Mouse (Mus musculus) stomach, postnatal 0 days (tissue): Measurements from ENCODE around the gene Slc45a3. TPM values are rescaled to one million over a fixed set of nuclear protein-coding genes. Genes with fewer than 3 reads are reported as not detected.
A peak's percentile ranks its signal among the peaks of the same experiment; 100 is the strongest.

Experiments used
- ATAC-seq: fragments of 200-750 bp; cut with Nextera tagmentation; 2 replicates; pipeline ENCODE4 v1.8.0; 2017; ENCODE audit not compliant: low FRiP score, low TSS enrichment
- DNase-seq: peaks from one replicate; pipeline ENCODE4 v3.0.0-alpha.2; 2016; ENCODE audit warnings: low spot score
- H3K27ac ChIP-seq: fragments of 300-500 bp; sonication (generic); replicated peaks from 2 replicates; pipeline ENCODE4 v1.5.1; 2014; ENCODE audit warnings: mild to moderate bottlenecking, control low read depth
- H3K27me3 ChIP-seq: fragments of 300-500 bp; sonication (generic); 2 replicates; pipeline ENCODE4 v1.6.1; 2014; ENCODE audit warnings: low read length; ENCODE audit not compliant: control insufficient read depth, insufficient read depth
- H3K36me3 ChIP-seq: fragments of 300-500 bp; sonication (generic); 2 replicates; pipeline ENCODE4 v1.6.1; 2014; ENCODE audit warnings: low read length, mixed read lengths; ENCODE audit not compliant: control insufficient read depth, insufficient read depth
- H3K4me1 ChIP-seq: fragments of 300-500 bp; sonication (generic); replicated peaks from 2 replicates; pipeline ENCODE4 v1.6.1; 2014; ENCODE audit warnings: antibody characterized with exemption; ENCODE audit not compliant: control insufficient read depth, insufficient read depth
- H3K4me2 ChIP-seq: fragments of 300-500 bp; sonication (generic); replicated peaks from 2 replicates; pipeline ENCODE4 v1.6.1; 2014; ENCODE audit warnings: low read depth, mild to moderate bottlenecking, control low read depth, moderate library complexity
- H3K4me3 ChIP-seq: fragments of 300-500 bp; sonication (generic); 2 replicates; pipeline ENCODE4 v1.5.1; 2014; ENCODE audit warnings: low read depth, low read length, control low read depth
- H3K9ac ChIP-seq: fragments of 300-500 bp; sonication (generic); 2 replicates; pipeline ENCODE4 v1.6.1; 2014; ENCODE audit warnings: mild to moderate bottlenecking, low read length, control low read depth, mixed read lengths
- H3K9me3 ChIP-seq: fragments of 300-500 bp; sonication (generic); 2 replicates; pipeline ENCODE4 v1.6.1; 2016; ENCODE audit warnings: low read length; ENCODE audit not compliant: control insufficient read depth
- CTCF ChIP-seq: IDR thresholded peaks from 2 replicates; pipeline ENCODE4 v1.5.1; 2016; ENCODE audit warnings: antibody characterized with exemption, low read depth, mild to moderate bottlenecking, moderate library complexity
- EP300 ChIP-seq: optimal IDR thresholded peaks from 2 replicates; pipeline ENCODE3; 2016; ENCODE audit warnings: antibody characterized with exemption
- WGBS: fragments of 180-500 bp; shearing (Covaris S2); extraction: QIAGEN DNeasy Blood & Tissue Kit; methylation state at CpG from one replicate; pipeline ENCODE4 v1.1.7; 2014; 5-methylcytosine and 5-hydroxymethylcytosine counted together
- polyA plus RNA-seq: library from polyadenylated mRNA; unstranded; fragments of >200 nt; fragmentation: Nextera tagmentation; extraction: Ambion mirVana; gene quantifications from 2 replicates; pipeline ENCODE4 v1.2.1, GENCODE M21; 2015

The Slc45a3 gene
- polyA plus RNA-seq, 1 experiment from 2014 or later, result 18.4 TPM

- H3K27me3 ChIP-seq, result no peaks in the 10 kb centered on the region
- TF ChIP-seq EP300, result no peak
- TF ChIP-seq CTCF, result no peak
- no peak overlapping the region for H3K4me2 ChIP-seq
- H3K9me3 ChIP-seq, result no peaks in the 10 kb centered on the region
- H3K27ac ChIP-seq, result no peak overlapping the region
- DNase-seq (no peak), ATAC-seq (no peak)
- H3K9ac ChIP-seq, result no peak overlapping the region
- no peak overlapping the region for H3K4me3 ChIP-seq
- peaks cover 21% of the 10 kb centered on the region for H3K36me3 ChIP-seq
- WGBS, result 83% methylated on average over 9 of the region's 9 CpGs
- H3K4me1 ChIP-seq, result no peaks in the 10 kb centered on the region
Observed at GRCm38 (mm10) chr1:132028413-132028812, 65.6 kb downstream of the Slc45a3 start.

- H3K4me3 ChIP-seq, result no peak overlapping the region
- H3K36me3 ChIP-seq, result peaks cover 8% of the 10 kb centered on the region; the same call in 1 of the 2 replicates
- DNase-seq (no peak), ATAC-seq (no peak)
- H3K4me1 ChIP-seq, result no peaks in the 10 kb centered on the region
- TF ChIP-seq CTCF, result peak; percentile 66
- TF ChIP-seq EP300, result no peak
- no peaks in the 10 kb centered on the region for H3K27me3 ChIP-seq
- H3K9me3 ChIP-seq, result no peaks in the 10 kb centered on the region
- H3K9ac ChIP-seq, result no peak overlapping the region
- no peak overlapping the region for H3K4me2 ChIP-seq
- WGBS, result 66% methylated on average over 2 of the region's 2 CpGs
- no peak overlapping the region for H3K27ac ChIP-seq
Observed at GRCm38 (mm10) chr1:132030574-132030973, 67.8 kb downstream of the Slc45a3 start.

DNA sequence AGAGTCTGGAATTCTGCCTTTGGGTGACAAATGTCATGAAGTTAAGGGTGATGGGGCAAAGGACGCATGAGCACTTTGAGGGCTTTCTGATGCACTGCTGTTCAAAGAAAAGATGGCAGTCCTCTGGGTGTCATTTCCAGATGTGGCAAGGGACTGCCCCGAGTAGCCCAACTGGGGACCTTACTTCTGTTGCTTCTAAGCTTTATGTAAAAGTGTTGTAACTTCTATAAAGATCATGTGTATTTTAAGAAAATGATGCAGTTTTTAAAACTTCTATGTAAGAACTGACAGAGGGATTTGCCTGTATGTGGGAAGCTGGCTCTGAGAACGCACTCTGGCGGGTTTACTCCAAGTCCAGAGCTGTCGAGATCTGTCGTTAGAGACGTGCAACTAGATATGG, 69.4 kb downstream of the Slc45a3 start:
- no peaks in the 10 kb centered on the region for H3K27me3 ChIP-seq
- TF ChIP-seq CTCF (no peak), EP300 (no peak)
- DNase-seq (no peak), ATAC-seq (no peak)
- no peak overlapping the region for H3K9ac ChIP-seq
- H3K4me1 ChIP-seq, result no peaks in the 10 kb centered on the region
- no peaks in the 10 kb centered on the region for H3K9me3 ChIP-seq
- peaks cover 3% of the 10 kb centered on the region; the same call in 1 of the 2 replicates for H3K36me3 ChIP-seq
- 71% methylated on average over 7 of the region's 7 CpGs for WGBS
- H3K4me3 ChIP-seq, result no peak overlapping the region
- no peak overlapping the region for H3K27ac ChIP-seq
- H3K4me2 ChIP-seq, result no peak overlapping the region

Other genes starting within 250 kb of the Slc45a3 start
- gene Slc26a9, start 218.9 kb upstream of the Slc45a3 start, polyA plus RNA-seq, result 15.4 and 17.6 TPM in 2 replicates
- gene Pm20d1, start 165.6 kb upstream of the Slc45a3 start, polyA plus RNA-seq, result 1.1 and 1.4 TPM in 2 replicates
- 7.0 and 7.1 TPM in 2 replicates for gene Slc41a1, start 135.5 kb upstream of the Slc45a3 start, polyA plus RNA-seq
- gene Rab29, start 95.7 kb upstream of the Slc45a3 start, polyA plus RNA-seq, result 21.4 and 21.6 TPM in 2 replicates
- gene Nucks1, start 52.4 kb upstream of the Slc45a3 start, polyA plus RNA-seq, result 24.2 and 30.4 TPM in 2 replicates
- 13.8 and 14.3 TPM in 2 replicates for gene Elk4, start 44.6 kb downstream of the Slc45a3 start, polyA plus RNA-seq
- 16.7 TPM in 2 replicates for gene Mfsd4a, start 105.1 kb downstream of the Slc45a3 start, polyA plus RNA-seq
- 9.7 and 14.5 TPM in 2 replicates for gene Cdk18, start 176.7 kb downstream of the Slc45a3 start, polyA plus RNA-seq
- 0.30 and 0.42 TPM in 2 replicates for gene Lemd1, start 228.5 kb downstream of the Slc45a3 start, polyA plus RNA-seq
- 0.02 and 0.06 TPM in 2 replicates for gene AC124108.1, start 228.5 kb downstream of the Slc45a3 start, polyA plus RNA-seq